Mouse (Mus musculus): Measurements from ENCODE around the gene Nktr. TPM values are rescaled to one million over a fixed set of nuclear protein-coding genes. Genes with fewer than 3 reads are reported as not detected.

Gene Nktr
- total and polyA plus RNA-seq, 2 experiments from 2014 or later, result 31.1 to 44.8 TPM

DNA sequence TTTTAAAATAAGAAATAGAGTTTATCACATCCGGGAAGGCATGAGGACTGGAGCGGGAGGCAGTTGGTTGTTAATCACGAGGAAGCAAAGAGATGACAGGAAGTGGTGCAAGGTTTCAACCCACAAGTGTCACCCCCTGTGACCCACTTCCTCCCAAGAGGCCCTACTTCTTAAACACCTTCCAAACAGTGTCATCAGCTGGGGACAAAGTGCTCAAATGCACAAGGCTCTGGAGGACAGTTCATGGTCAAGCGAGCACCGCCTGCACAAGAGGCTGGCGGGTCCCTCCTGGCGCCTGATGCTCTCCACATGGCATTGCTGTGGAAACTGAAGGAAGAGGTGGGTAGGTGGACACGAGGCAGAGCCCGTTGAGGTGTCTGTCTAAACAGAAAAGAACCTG lies 44.0 kb upstream of the Nktr start:
- Histone ChIP-seq H3K27me3 (ENCODE audit: control insufficient read depth, insufficient read depth, low read length) (peaks cover 8% of the 10 kb centered on the region; the same call in 1 of the 2 replicates), H3K4me2 (ENCODE audit: low read depth, low read length) (no peak overlapping the region), H3K27ac (ENCODE audit: low read depth) (no peak overlapping the region), H3K9me3 (replicated peaks; ENCODE audit: control insufficient read depth, low read length) (no peaks in the 10 kb centered on the region), H3K4me3 (ENCODE audit: low read depth, low read length) (no peak overlapping the region; the same call in 1 of the 2 replicates), H3K4me1 (ENCODE audit: control insufficient read depth, insufficient read depth) (peaks cover 16% of the 10 kb centered on the region), H3K36me3 (replicated peaks; ENCODE audit: control insufficient read depth, insufficient read depth, low read length) (no peaks in the 10 kb centered on the region), H3K9ac (replicated peaks; ENCODE audit: low read depth, low read length) (no peak overlapping the region)
- ATAC-seq (ENCODE audit: insufficient read depth, low read depth) (no peak), DNase-seq (ENCODE audit: low spot score) (no peak)
- no peak for TF ChIP-seq EP300 (IDR thresholded peaks at IDR 0.05; ENCODE audit: low read depth)
- no peak for TF ChIP-seq CTCF (IDR thresholded peaks at IDR 0.05; ENCODE audit: low read depth)
- 71% methylated on average over 9 of the region's 9 CpGs for WGBS

DNA sequence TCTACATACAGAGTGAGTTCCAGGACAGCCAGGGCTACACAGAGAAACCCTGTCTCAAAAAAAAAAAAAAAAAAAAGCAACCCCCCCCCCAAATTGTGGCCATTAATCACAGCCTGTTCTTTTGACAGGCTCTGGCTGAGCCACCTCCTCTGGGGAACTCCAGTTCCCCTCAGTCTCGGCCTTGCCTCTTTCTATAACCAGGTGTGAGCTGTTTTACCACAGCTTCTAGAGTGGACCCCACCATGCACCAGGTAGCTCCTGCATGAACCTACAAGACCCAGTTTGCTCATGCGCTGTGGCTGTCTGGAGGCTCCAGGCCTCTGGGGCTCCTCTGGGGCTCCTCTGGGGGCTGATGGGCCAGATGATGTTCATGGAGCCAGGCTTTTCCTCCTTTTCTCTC lies 43.4 kb upstream of the Nktr start:
- Histone ChIP-seq H3K9ac (replicated peaks; ENCODE audit: low read depth, low read length) (no peak overlapping the region), H3K27ac (ENCODE audit: low read depth) (no peak overlapping the region), H3K9me3 (replicated peaks; ENCODE audit: control insufficient read depth, low read length) (no peaks in the 10 kb centered on the region), H3K4me1 (ENCODE audit: control insufficient read depth, insufficient read depth) (peaks cover 16% of the 10 kb centered on the region), H3K36me3 (replicated peaks; ENCODE audit: control insufficient read depth, insufficient read depth, low read length) (no peaks in the 10 kb centered on the region), H3K4me2 (ENCODE audit: low read depth, low read length) (no peak overlapping the region), H3K4me3 (ENCODE audit: low read depth, low read length) (no peak overlapping the region; the same call in 1 of the 2 replicates), H3K27me3 (ENCODE audit: control insufficient read depth, insufficient read depth, low read length) (peaks cover 2% of the 10 kb centered on the region; the same call in 1 of the 2 replicates)
- TF ChIP-seq CTCF (IDR thresholded peaks at IDR 0.05; ENCODE audit: low read depth), result no peak
- TF ChIP-seq EP300 (IDR thresholded peaks at IDR 0.05; ENCODE audit: low read depth), result no peak
- no peak for ATAC-seq (ENCODE audit: insufficient read depth, low read depth)
- 81% methylated on average over 2 of the region's 2 CpGs for WGBS
- DNase-seq (ENCODE audit: low spot score), result no peak

DNA sequence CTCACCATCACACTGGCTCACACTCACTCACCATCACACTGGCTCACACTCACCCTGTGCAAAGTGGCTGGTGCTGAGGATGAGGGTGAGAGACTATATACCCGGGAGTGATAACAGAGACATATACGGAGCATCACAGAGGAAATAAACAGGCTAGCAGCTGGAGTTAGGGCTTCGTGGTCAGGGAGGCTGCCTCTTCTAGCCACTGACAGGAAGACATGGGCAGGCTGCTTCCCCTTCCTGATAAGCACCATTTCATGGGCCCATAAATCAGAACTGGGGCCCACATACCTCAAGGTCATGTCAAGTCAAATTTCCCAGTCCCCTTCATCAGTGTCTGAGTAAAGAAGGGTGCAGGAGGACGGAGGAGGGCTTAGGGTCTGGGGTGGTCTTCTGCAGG lies 41.9 kb upstream of the Nktr start:
- WGBS, result 54% methylated on average over 4 of the region's 4 CpGs
- Histone ChIP-seq H3K9ac (replicated peaks; ENCODE audit: low read depth, low read length) (no peak overlapping the region), H3K27me3 (ENCODE audit: control insufficient read depth, insufficient read depth, low read length) (no peaks in the 10 kb centered on the region)

DNA sequence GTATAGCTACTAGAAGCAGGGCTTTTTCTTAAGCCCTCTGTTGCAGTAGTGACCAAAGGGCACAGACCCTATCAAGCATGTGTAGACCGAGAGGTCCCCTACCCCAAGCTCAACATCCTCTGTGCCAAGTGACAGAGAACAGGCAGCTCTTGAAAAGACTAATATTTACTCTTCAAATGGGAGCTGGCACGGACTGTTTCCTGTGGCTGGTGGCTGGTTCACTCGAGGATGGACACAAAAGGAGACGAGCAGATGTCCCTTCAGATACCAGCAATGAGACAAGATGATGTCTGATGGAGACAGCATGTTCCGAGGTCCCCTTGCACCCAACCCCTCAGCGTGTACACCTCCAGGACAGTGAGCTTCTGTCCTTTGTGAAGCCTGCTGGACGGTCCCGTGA lies 41.5 kb upstream of the Nktr start:
- no peak overlapping the region for H3K9ac ChIP-seq (replicated peaks; ENCODE audit: low read depth, low read length)
- no peak overlapping the region for H3K27ac ChIP-seq (ENCODE audit: low read depth)
- DNase-seq (ENCODE audit: low spot score) (no peak), ATAC-seq (ENCODE audit: insufficient read depth, low read depth) (no peak)
- no peak overlapping the region for H3K4me3 ChIP-seq (ENCODE audit: low read depth, low read length)
- TF ChIP-seq CTCF (IDR thresholded peaks at IDR 0.05; ENCODE audit: low read depth) (no peak), EP300 (IDR thresholded peaks at IDR 0.05; ENCODE audit: low read depth) (no peak)
- peaks cover 5% of the 10 kb centered on the region for H3K4me1 ChIP-seq (ENCODE audit: control insufficient read depth, insufficient read depth)
- no peaks in the 10 kb centered on the region for H3K36me3 ChIP-seq (replicated peaks; ENCODE audit: control insufficient read depth, insufficient read depth, low read length)
- no peak overlapping the region for H3K4me2 ChIP-seq (ENCODE audit: low read depth, low read length)
- no peaks in the 10 kb centered on the region for H3K9me3 ChIP-seq (replicated peaks; ENCODE audit: control insufficient read depth, low read length)
- WGBS, result 52% methylated on average over 8 of the region's 8 CpGs
- no peaks in the 10 kb centered on the region for H3K27me3 ChIP-seq (ENCODE audit: control insufficient read depth, insufficient read depth, low read length)

More for the DNA sequence above, 41.9 kb upstream of the Nktr start:
- ATAC-seq (ENCODE audit: insufficient read depth, low read depth) (no peak), DNase-seq (ENCODE audit: low spot score) (no peak)
- no peak overlapping the region for H3K4me3 ChIP-seq (ENCODE audit: low read depth, low read length)
- no peaks in the 10 kb centered on the region for H3K36me3 ChIP-seq (replicated peaks; ENCODE audit: control insufficient read depth, insufficient read depth, low read length)
- H3K4me2 ChIP-seq (ENCODE audit: low read depth, low read length), result no peak overlapping the region
- H3K4me1 ChIP-seq (ENCODE audit: control insufficient read depth, insufficient read depth), result peaks cover 9% of the 10 kb centered on the region
- H3K9me3 ChIP-seq (replicated peaks; ENCODE audit: control insufficient read depth, low read length), result no peaks in the 10 kb centered on the region
- TF ChIP-seq CTCF (IDR thresholded peaks at IDR 0.05; ENCODE audit: low read depth) (no peak), EP300 (IDR thresholded peaks at IDR 0.05; ENCODE audit: low read depth) (no peak)
- no peak overlapping the region for H3K27ac ChIP-seq (ENCODE audit: low read depth)

GRCm38 (mm10) chr9:121679549-121679948 lies 39.4 kb upstream of the Nktr start:
- no peaks in the 10 kb centered on the region for H3K9me3 ChIP-seq (replicated peaks; ENCODE audit: control insufficient read depth, low read length)
- ATAC-seq (ENCODE audit: insufficient read depth, low read depth), result peak; percentile 82
- no peak overlapping the region for H3K27ac ChIP-seq (ENCODE audit: low read depth)
- H3K27me3 ChIP-seq (ENCODE audit: control insufficient read depth, insufficient read depth, low read length), result no peaks in the 10 kb centered on the region
- peaks cover 7% of the 10 kb centered on the region; the same call in 1 of the 2 replicates for H3K36me3 ChIP-seq (replicated peaks; ENCODE audit: control insufficient read depth, insufficient read depth, low read length)
- H3K4me3 ChIP-seq (ENCODE audit: low read depth, low read length), result no peak overlapping the region
- WGBS, result 21% methylated on average over 6 of the region's 6 CpGs
- TF ChIP-seq CTCF (IDR thresholded peaks at IDR 0.05; ENCODE audit: low read depth) (peak; percentile 85), EP300 (IDR thresholded peaks at IDR 0.05; ENCODE audit: low read depth) (no peak)
- no peak overlapping the region for H3K9ac ChIP-seq (replicated peaks; ENCODE audit: low read depth, low read length)
- H3K4me2 ChIP-seq (ENCODE audit: low read depth, low read length), result no peak overlapping the region
- DNase-seq (ENCODE audit: low spot score), result peak; percentile 69
- no peaks in the 10 kb centered on the region for H3K4me1 ChIP-seq (ENCODE audit: control insufficient read depth, insufficient read depth)

- no peaks in the 10 kb centered on the region for H3K9me3 ChIP-seq (replicated peaks; ENCODE audit: control insufficient read depth, low read length)
- TF ChIP-seq EP300 (IDR thresholded peaks at IDR 0.05; ENCODE audit: low read depth), result no peak
- TF ChIP-seq CTCF (IDR thresholded peaks at IDR 0.05; ENCODE audit: low read depth), result no peak
- H3K27ac ChIP-seq (ENCODE audit: low read depth), result no peak overlapping the region
- H3K4me3 ChIP-seq (ENCODE audit: low read depth, low read length), result no peak overlapping the region
- no peak for ATAC-seq (ENCODE audit: insufficient read depth, low read depth)
- no peak for DNase-seq (ENCODE audit: low spot score)
- 61% methylated on average over 8 of the region's 8 CpGs for WGBS
- no peaks in the 10 kb centered on the region for H3K4me1 ChIP-seq (ENCODE audit: control insufficient read depth, insufficient read depth)
- peaks cover 17% of the 10 kb centered on the region; the same call in 1 of the 2 replicates for H3K36me3 ChIP-seq (replicated peaks; ENCODE audit: control insufficient read depth, insufficient read depth, low read length)
- no peaks in the 10 kb centered on the region for H3K27me3 ChIP-seq (ENCODE audit: control insufficient read depth, insufficient read depth, low read length)
- no peak overlapping the region for H3K4me2 ChIP-seq (ENCODE audit: low read depth, low read length)
- H3K9ac ChIP-seq (replicated peaks; ENCODE audit: low read depth, low read length), result no peak overlapping the region
These were observed 37.8 kb upstream of the Nktr start for GRCm38 (mm10) chr9:121681191-121681590.

Measured in heart, postnatal 0 days (tissue).